Mouse (Mus musculus): ENCODE data around the gene Tmub1. TPM values are rescaled to one million over a fixed set of nuclear protein-coding genes. Genes with fewer than 3 reads are reported as not detected.

The Tmub1 gene
- polyA plus RNA-seq (2012; rRNA removed): 4.3 and 4.9 TPM in 2 replicates

GRCm38 (mm10) chr5:24447624-24448298 lies at the start of gene Tmub1:
Tmub1 (minus strand) TSS chr5:24447854.

GRCm38 (mm10) chr5:24452030-24452690 lies 4.5 kb upstream of the Tmub1 start, which contains the start of gene Agap3:
Agap3 (plus strand) TSS chr5:24452177.

GRCm38 (mm10) chr5:24444746-24445427 lies 2.8 kb downstream of the Tmub1 start, which contains the start of gene Fastk:
Fastk (minus strand) TSS chr5:24445287.

GRCm38 (mm10) chr5:24423129-24424003 lies 24.3 kb downstream of the Tmub1 start, which contains the start of the genes Cdk5 and Slc4a2:
Cdk5 (minus strand) TSS chr5:24423530.
Slc4a2 (plus strand) TSS chr5:24423837.

GRCm38 (mm10) chr5:24413042-24413693 lies 34.5 kb downstream of the Tmub1 start, which contains the start of gene Asic3:
Asic3 (plus strand) TSS chr5:24413392.

Other genes with a start within 250 kb of the Tmub1 start
- gene Kcnh2, start 96.2 kb downstream of the Tmub1 start, polyA plus RNA-seq (2012; rRNA removed): 0.47 and 0.57 TPM in 2 replicates
- gene Nos3, start 83.0 kb downstream of the Tmub1 start, polyA plus RNA-seq (2012; rRNA removed): 1.1 and 1.3 TPM in 2 replicates
- 0.52 and 0.53 TPM in 2 replicates for gene Atg9b, start 55.7 kb downstream of the Tmub1 start, polyA plus RNA-seq (2012; rRNA removed)
- gene Abcb8, start 54.2 kb downstream of the Tmub1 start, polyA plus RNA-seq (2012; rRNA removed): 15.1 and 17.0 TPM in 2 replicates
- gene Asic3, start 34.5 kb downstream of the Tmub1 start, polyA plus RNA-seq (2012; rRNA removed): 0.03 and 0.05 TPM in 2 replicates
- gene Cdk5, start 24.3 kb downstream of the Tmub1 start, polyA plus RNA-seq (2012; rRNA removed): 9.4 TPM in 2 replicates
- 9.3 and 13.0 TPM in 2 replicates for gene Slc4a2, start 24.0 kb downstream of the Tmub1 start, polyA plus RNA-seq (2012; rRNA removed)
- 52.7 and 57.8 TPM in 2 replicates for gene Fastk, start 2.6 kb downstream of the Tmub1 start, polyA plus RNA-seq (2012; rRNA removed)
- 15.9 and 17.7 TPM in 2 replicates for gene Agap3, start 4.3 kb upstream of the Tmub1 start, polyA plus RNA-seq (2012; rRNA removed)
- not detected in 2 replicates for gene Gbx1, start 79.3 kb upstream of the Tmub1 start, polyA plus RNA-seq (2012; rRNA removed)
- 0.08 and 0.09 TPM in 2 replicates for gene Asb10, start 93.1 kb upstream of the Tmub1 start, polyA plus RNA-seq (2012; rRNA removed)
- 0.02 TPM in 1 of 2 replicates, not detected in the other for gene 4931409K22Rik, start 109.0 kb upstream of the Tmub1 start, polyA plus RNA-seq (2012; rRNA removed)
- 31.4 and 35.9 TPM in 2 replicates for gene Abcf2, start 129.6 kb upstream of the Tmub1 start, polyA plus RNA-seq (2012; rRNA removed)
- 4.7 and 5.8 TPM in 2 replicates for gene Chpf2, start 138.9 kb upstream of the Tmub1 start, polyA plus RNA-seq (2012; rRNA removed)
- gene Smarcd3, start 176.6 kb upstream of the Tmub1 start, polyA plus RNA-seq (2012; rRNA removed): 1.1 and 1.5 TPM in 2 replicates
- gene Nub1, start 237.7 kb upstream of the Tmub1 start, polyA plus RNA-seq (2012; rRNA removed): 11.5 and 11.7 TPM in 2 replicates

All from liver, embryonic 14 days (tissue).